Mouse (Mus musculus) gonadal fat pad, adult 2 months (tissue): Measurements from ENCODE around the gene 5430419D17Rik. TPM values are rescaled to one million over a fixed set of nuclear protein-coding genes. Genes with fewer than 3 reads are reported as not detected.

Source experiments
- DNase-seq: peaks from one replicate; pipeline ENCODE4 v3.0.0-alpha.2; 2012; ENCODE audit warnings: low read depth
- polyA plus RNA-seq: library from polyadenylated mRNA; depleted of rRNA; stranded (reverse); fragments of >200 nt; gene quantifications from 2 replicates; pipeline ENCODE4 v1.2.3, GENCODE M21; 2012; rRNA removed

Gene 5430419D17Rik
- polyA plus RNA-seq, 1 experiment: 1.7 TPM

DNA sequence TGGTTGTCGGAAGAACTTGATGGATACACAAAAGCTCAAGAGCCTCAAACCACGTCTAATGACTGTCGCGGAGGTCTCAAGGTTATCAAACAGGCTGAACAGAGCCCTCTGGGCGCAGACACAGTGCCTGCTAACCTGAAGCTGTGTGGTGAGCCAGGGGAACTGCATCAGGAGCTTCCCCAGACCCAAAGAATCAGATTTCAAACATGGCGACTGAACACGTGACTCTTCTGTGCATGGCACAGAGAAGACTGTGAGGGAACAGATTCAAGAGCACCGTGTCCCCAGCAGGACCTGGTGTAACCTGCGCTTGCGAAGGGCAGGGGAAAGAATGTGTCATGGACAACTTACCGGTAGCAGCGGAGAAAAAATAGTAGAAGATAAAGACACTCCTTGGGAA is 143.4 kb downstream of the 5430419D17Rik start:
- DNase-seq: no peak

DNA sequence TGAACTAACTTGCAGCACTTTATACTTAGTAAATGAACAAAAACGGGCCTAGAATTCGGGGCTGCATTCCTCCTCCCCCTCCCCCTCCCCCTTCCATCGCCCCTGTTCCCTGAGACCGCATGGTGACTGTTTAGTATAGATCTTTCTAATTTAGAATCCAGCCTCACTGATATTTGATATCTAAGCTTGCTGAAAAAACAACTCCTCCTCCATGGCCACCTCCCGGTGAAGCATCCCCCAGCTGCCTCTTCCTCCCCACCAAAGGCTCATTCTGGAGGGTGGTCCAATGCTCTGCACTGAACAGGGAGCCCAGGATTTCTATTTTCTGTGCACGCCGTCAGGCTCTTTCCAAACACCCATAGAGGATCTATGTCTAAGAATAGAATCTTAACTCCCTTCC is 144.1 kb downstream of the 5430419D17Rik start:
- no peak for DNase-seq

DNA sequence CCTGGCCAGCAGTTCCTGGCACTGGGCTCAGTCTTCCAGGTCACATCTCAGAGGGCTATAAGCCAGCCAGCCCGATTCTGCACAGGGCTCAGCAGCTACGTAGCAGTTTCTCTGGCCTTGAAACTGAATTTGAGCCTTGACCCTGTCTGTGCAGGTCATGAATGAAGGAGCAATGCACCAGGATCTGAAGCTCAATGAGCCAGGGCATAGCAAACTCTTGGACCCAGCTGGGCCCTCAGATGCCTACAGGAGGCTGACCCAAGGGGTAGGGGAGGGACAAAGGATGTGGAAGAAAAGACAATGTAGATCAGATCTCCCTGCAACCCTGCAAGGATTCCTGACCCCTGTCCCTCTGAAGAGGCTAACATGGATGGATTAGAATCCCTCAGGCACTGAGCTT is 148.0 kb downstream of the 5430419D17Rik start, which contains the start of gene Cuzd1:
TSS of gene Cuzd1 (minus strand) at position 101 of the 400 bp plus-strand sequence.
- DNase-seq: no peak

DNA sequence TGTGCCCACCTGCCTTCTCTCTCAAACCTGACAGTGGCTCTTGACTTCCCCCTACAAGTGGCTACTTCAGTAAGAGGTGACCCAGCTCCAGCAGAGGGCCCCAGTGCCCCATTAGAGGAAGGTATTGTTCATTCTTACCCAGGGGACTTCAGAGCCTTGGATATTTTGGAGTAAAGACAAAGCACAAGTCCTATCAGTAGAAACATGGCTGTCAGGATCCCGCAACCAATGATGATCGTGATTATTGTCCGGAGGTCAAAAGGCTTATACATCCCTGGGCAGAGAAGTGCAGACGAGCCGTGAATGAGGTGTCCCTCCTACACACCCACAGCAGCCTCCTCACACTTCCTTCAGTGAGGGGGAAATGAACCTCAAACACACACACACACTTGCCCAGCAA is 152.9 kb downstream of the 5430419D17Rik start:
- DNase-seq: no peak

DNA sequence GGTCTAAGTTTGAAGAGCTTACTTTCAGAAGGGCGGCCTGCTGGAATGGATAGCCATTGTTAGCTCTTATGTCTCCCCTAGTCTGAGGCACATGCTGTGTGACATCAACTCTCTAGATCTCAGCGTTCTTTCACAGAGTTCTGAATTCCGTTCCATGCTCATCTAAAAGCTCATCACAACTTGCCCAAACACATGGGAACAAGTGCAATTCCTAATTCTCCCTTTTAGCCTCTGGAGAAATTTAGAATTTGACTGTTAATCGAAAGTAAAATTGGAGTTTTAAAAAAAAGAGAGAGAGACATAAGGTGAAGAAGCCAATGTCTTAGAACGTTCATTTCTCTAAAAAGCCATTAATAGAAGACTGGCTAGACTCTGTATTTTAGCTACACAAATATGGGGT is 155.2 kb downstream of the 5430419D17Rik start, which contains the start of gene Fam24b:
TSS of gene Fam24b (minus strand) at position 101 of the 400 bp plus-strand sequence.
- DNase-seq: no peak

DNA sequence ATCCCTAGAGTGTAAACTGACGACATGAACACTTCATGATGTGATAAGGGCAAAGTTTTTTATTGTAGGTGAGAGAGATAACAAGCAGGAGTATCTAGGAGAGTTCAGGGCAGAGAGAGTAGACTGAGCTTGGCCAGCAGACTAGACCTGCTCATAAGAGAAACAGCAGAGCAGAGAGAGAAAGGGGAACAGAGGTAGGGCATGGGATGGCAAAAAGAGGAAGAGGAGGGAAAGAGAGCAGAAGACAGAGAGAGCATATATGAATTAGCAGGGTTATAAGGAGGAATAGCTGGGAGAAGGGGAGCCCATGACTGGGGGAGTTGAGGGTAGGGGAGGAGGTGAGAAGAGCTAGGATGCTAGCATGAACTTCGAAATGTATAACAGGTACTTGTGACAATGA is 157.5 kb downstream of the 5430419D17Rik start:
- no peak for DNase-seq

DNA sequence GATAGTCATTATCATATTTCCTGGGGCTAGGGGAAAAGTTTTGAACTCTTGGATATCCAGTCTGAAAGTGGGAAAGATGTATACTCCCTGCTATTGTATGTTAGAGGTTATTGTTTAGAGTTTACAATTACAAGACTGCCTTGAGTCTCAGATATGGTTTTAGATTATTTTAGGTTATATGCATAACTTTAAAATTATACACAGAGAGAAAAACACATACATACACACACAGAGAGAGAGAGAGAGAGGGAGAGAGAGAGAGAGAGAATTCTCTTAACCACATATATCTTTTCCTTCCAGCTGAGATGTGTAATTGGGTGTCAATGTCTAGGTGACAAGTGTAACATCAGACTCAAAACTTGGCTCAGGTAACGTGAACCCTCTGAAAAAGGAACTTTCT is 159.4 kb downstream of the 5430419D17Rik start, which contains the start of gene Fam24a:
TSS of gene Fam24a (plus strand) at position 301 of the 400 bp plus-strand sequence.
- no peak for DNase-seq

DNA sequence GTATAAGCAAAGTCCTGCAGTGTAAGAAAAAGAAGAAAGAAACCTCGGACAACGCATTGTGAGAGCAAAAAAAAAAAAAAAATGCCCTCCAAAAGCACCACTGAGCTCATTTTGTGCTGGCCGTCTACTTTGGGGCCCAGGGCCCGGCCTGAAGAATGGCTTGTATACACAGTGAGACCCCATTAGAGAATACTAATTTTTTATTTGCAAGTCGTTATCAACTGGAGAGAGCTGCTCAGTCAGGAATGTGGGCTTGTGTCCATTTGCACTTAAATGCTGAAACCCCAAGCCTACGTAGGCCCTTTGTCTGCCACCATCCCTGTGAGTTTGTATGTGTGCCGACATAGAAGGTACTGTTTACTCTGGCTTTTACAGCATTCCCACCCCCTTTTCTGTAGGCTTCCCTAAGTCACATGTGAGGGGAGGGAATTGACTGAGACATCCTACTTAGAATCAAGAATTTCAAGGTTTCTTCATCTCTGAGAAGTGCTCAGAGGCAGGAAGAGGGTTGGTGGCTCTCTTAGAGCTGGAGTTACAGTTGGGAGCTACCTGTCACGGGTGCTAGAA is 163.4 kb downstream of the 5430419D17Rik start:
- no peak for DNase-seq

DNA sequence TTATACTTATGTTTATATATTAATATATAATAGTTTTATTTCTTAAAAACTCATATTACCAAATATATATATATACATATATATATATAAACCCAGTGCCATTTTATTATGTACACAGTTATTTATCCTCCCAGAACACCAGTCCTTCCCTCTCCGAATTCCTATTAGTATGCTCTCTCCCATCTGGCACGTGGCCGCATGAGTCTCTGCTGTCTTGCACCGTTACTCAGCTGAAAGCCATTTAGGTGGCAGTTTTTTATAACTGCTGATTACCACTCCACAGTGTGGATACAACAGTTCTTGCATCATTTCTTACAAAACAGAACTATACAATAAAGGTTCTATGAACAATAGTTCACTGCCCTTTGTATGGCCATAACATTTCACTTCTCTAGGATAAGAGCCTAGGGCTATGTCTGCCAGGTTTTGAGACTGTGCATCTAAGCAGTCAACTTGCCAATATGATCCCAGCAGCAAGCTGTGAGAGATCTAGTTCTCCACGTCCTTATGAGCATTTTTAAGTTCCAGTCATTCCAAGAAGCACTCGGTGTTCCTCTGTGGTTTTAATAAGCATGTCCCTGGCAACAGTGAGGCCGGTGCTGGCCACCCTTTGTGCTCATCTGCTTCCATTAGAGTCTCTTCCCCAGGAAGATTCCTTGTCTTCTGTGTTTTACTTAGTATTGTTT is 171.8 kb downstream of the 5430419D17Rik start:
- DNase-seq: no peak

Other genes starting within 250 kb of the 5430419D17Rik start
- gene Htra1, start 238.3 kb upstream of the 5430419D17Rik start, polyA plus RNA-seq: 112 and 124 TPM in 2 replicates
- 0.24 TPM in 1 of 2 replicates, not detected in the other for gene Dmbt1, start 142.3 kb upstream of the 5430419D17Rik start, polyA plus RNA-seq
- gene 4933402N03Rik, start 28.1 kb upstream of the 5430419D17Rik start, polyA plus RNA-seq: 0.05 and 0.06 TPM in 2 replicates
- gene Cuzd1, start 147.9 kb downstream of the 5430419D17Rik start, polyA plus RNA-seq: 2,056 and 2,398 TPM in 2 replicates
- gene Fam24b, start 155.1 kb downstream of the 5430419D17Rik start, polyA plus RNA-seq: 13.1 and 34.2 TPM in 2 replicates
- 0.43 and 1.1 TPM in 2 replicates for gene Fam24a, start 159.5 kb downstream of the 5430419D17Rik start, polyA plus RNA-seq
- gene 2310057M21Rik, start 188.4 kb downstream of the 5430419D17Rik start, polyA plus RNA-seq: 8.3 and 9.8 TPM in 2 replicates
- 39.9 and 46.9 TPM in 2 replicates for gene Pstk, start 196.7 kb downstream of the 5430419D17Rik start, polyA plus RNA-seq
- gene Ikzf5, start 236.1 kb downstream of the 5430419D17Rik start, polyA plus RNA-seq: 15.5 and 17.5 TPM in 2 replicates
- 22.1 and 23.1 TPM in 2 replicates for gene Acadsb, start 236.2 kb downstream of the 5430419D17Rik start, polyA plus RNA-seq